Mouse (Mus musculus): ENCODE data around the gene Csnk2a1. TPM values are rescaled to one million over a fixed set of nuclear protein-coding genes. Genes with fewer than 3 reads are reported as not detected.

Gene Csnk2a1
- polyA plus RNA-seq (2015; fragmentation: Nextera tagmentation; extraction: Ambion mirVana), result 99.6 and 106 TPM in 2 replicates

GRCm38 (mm10) chr2:152226248-152227050 lies at the start of gene Csnk2a1:
TSS of gene Csnk2a1 (plus strand) at chr2:152226839.
- WGBS, result under 1% methylated on average over 57 of the region's 58 CpGs
- peak; percentile 95 for ATAC-seq (ENCODE audit: low FRiP score)
- H3K4me1 ChIP-seq, result peaks cover 24% of the 10 kb centered on the region
- peak within 1 kb of the TSS; percentile 97 for H3K27ac ChIP-seq (replicated peaks)
- H3K9me3 ChIP-seq (replicated peaks), result no peaks in the 10 kb centered on the region
- H3K4me2 ChIP-seq, result peak within 1 kb of the TSS; percentile 68
- no peaks in the 10 kb centered on the region for H3K27me3 ChIP-seq (replicated peaks)
- H3K4me3 ChIP-seq (replicated peaks), result peak within 1 kb of the TSS; percentile 93
- H3K9ac ChIP-seq (replicated peaks), result peak within 1 kb of the TSS; percentile 93
- H3K36me3 ChIP-seq, result no peaks in the 10 kb centered on the region

- no peaks in the 10 kb centered on the region for H3K36me3 ChIP-seq
- H3K4me1 ChIP-seq, result 0 out of 2 replicates have a peak, but pooled peaks cover 7% of the 10 kb centered on the region
- 9% methylated on average over 24 of the region's 24 CpGs for WGBS
- no peaks in the 10 kb centered on the region for H3K27me3 ChIP-seq (replicated peaks)
- no peak; the same call in 1 of the 2 replicates for ATAC-seq (ENCODE audit: low FRiP score)
- H3K9me3 ChIP-seq (replicated peaks), result no peaks in the 10 kb centered on the region
- H3K4me2 ChIP-seq, result peak overlapping the region; percentile 41
- no peak overlapping the region for H3K4me3 ChIP-seq (replicated peaks)
- H3K9ac ChIP-seq (replicated peaks), result no peak overlapping the region
- H3K27ac ChIP-seq (replicated peaks), result no peak overlapping the region
These were observed 49.4 kb upstream of the Csnk2a1 start for GRCm38 (mm10) chr2:152177162-152177805.

GRCm38 (mm10) chr2:152177806-152178170 lies 48.9 kb upstream of the Csnk2a1 start:
- H3K27ac ChIP-seq (replicated peaks), result no peak overlapping the region
- WGBS, result 78% methylated on average over 6 of the region's 6 CpGs
- H3K4me3 ChIP-seq (replicated peaks), result no peak overlapping the region
- H3K4me2 ChIP-seq, result no peak overlapping the region; the same call in 1 of the 2 replicates
- H3K4me1 ChIP-seq, result 0 out of 2 replicates have a peak, but pooled peaks cover 7% of the 10 kb centered on the region
- H3K27me3 ChIP-seq (replicated peaks), result no peaks in the 10 kb centered on the region
- H3K36me3 ChIP-seq, result no peaks in the 10 kb centered on the region
- H3K9ac ChIP-seq (replicated peaks), result no peak overlapping the region
- no peak for ATAC-seq (ENCODE audit: low FRiP score)
- no peaks in the 10 kb centered on the region for H3K9me3 ChIP-seq (replicated peaks)

- no peaks in the 10 kb centered on the region for H3K9me3 ChIP-seq (replicated peaks)
- H3K27ac ChIP-seq (replicated peaks), result no peak overlapping the region
- 0 out of 2 replicates have a peak, but pooled peaks cover 7% of the 10 kb centered on the region for H3K4me1 ChIP-seq
- no peaks in the 10 kb centered on the region for H3K36me3 ChIP-seq
- H3K27me3 ChIP-seq (replicated peaks), result no peaks in the 10 kb centered on the region
- no peak overlapping the region for H3K9ac ChIP-seq (replicated peaks)
- no peak for ATAC-seq (ENCODE audit: low FRiP score)
- no peak overlapping the region for H3K4me2 ChIP-seq
- 76% methylated on average over 3 of the region's 3 CpGs for WGBS
- no peak overlapping the region for H3K4me3 ChIP-seq (replicated peaks)
These were observed 48.3 kb upstream of the Csnk2a1 start for GRCm38 (mm10) chr2:152178345-152178744.

GRCm38 (mm10) chr2:152179301-152179700 lies 47.3 kb upstream of the Csnk2a1 start:
- no peak overlapping the region for H3K9ac ChIP-seq (replicated peaks)
- no peak for ATAC-seq (ENCODE audit: low FRiP score)
- WGBS, result 95% methylated on average over 2 of the region's 2 CpGs

GRCm38 (mm10) chr2:152180323-152180722 lies 46.3 kb upstream of the Csnk2a1 start:
- Histone ChIP-seq H3K9ac (replicated peaks) (no peak overlapping the region), H3K9me3 (replicated peaks) (no peaks in the 10 kb centered on the region), H3K27me3 (replicated peaks) (no peaks in the 10 kb centered on the region), H3K36me3 (no peaks in the 10 kb centered on the region), H3K27ac (replicated peaks) (no peak overlapping the region), H3K4me1 (0 out of 2 replicates have a peak, but pooled peaks cover 7% of the 10 kb centered on the region), H3K4me2 (no peak overlapping the region), H3K4me3 (replicated peaks) (no peak overlapping the region)
- no peak for ATAC-seq (ENCODE audit: low FRiP score)
- 63% methylated on average over 6 of the region's 6 CpGs for WGBS

More at GRCm38 (mm10) chr2:152179301-152179700, 47.3 kb upstream of the Csnk2a1 start:
- Histone ChIP-seq H3K36me3 (no peaks in the 10 kb centered on the region), H3K27ac (replicated peaks) (no peak overlapping the region), H3K4me3 (replicated peaks) (no peak overlapping the region), H3K4me2 (no peak overlapping the region), H3K27me3 (replicated peaks) (no peaks in the 10 kb centered on the region), H3K9me3 (replicated peaks) (no peaks in the 10 kb centered on the region), H3K4me1 (0 out of 2 replicates have a peak, but pooled peaks cover 7% of the 10 kb centered on the region)

GRCm38 (mm10) chr2:152187132-152187531 lies 39.5 kb upstream of the Csnk2a1 start:
- no peak overlapping the region for H3K9ac ChIP-seq (replicated peaks)
- WGBS, result 89% methylated on average over 5 of the region's 5 CpGs
- H3K36me3 ChIP-seq, result no peaks in the 10 kb centered on the region
- no peaks in the 10 kb centered on the region for H3K27me3 ChIP-seq (replicated peaks)
- H3K27ac ChIP-seq (replicated peaks), result no peak overlapping the region
- H3K4me2 ChIP-seq, result no peak overlapping the region
- no peak overlapping the region for H3K4me3 ChIP-seq (replicated peaks)
- H3K4me1 ChIP-seq, result no peaks in the 10 kb centered on the region
- no peaks in the 10 kb centered on the region for H3K9me3 ChIP-seq (replicated peaks)
- ATAC-seq (ENCODE audit: low FRiP score), result no peak

- Histone ChIP-seq H3K9ac (replicated peaks) (no peak overlapping the region), H3K36me3 (no peaks in the 10 kb centered on the region), H3K4me3 (replicated peaks) (no peak overlapping the region), H3K27me3 (replicated peaks) (no peaks in the 10 kb centered on the region), H3K27ac (replicated peaks) (no peak overlapping the region), H3K9me3 (replicated peaks) (no peaks in the 10 kb centered on the region), H3K4me1 (no peaks in the 10 kb centered on the region), H3K4me2 (no peak overlapping the region)
- WGBS, result 80% methylated on average over 7 of the region's 7 CpGs
- no peak for ATAC-seq (ENCODE audit: low FRiP score)
These were observed 37.4 kb upstream of the Csnk2a1 start for GRCm38 (mm10) chr2:152189213-152189612.

- Histone ChIP-seq H3K9me3 (replicated peaks) (no peaks in the 10 kb centered on the region), H3K27me3 (replicated peaks) (no peaks in the 10 kb centered on the region), H3K4me1 (no peaks in the 10 kb centered on the region), H3K9ac (replicated peaks) (no peak overlapping the region), H3K4me2 (no peak overlapping the region), H3K36me3 (no peaks in the 10 kb centered on the region), H3K4me3 (replicated peaks) (no peak overlapping the region), H3K27ac (replicated peaks) (no peak overlapping the region)
- ATAC-seq (ENCODE audit: low FRiP score), result no peak
- WGBS, result 57% methylated on average over 9 of the region's 9 CpGs
These were observed 37.0 kb upstream of the Csnk2a1 start for GRCm38 (mm10) chr2:152189640-152190039.

GRCm38 (mm10) chr2:152190161-152190560 lies 36.5 kb upstream of the Csnk2a1 start:
- 72% methylated on average over 7 of the region's 7 CpGs for WGBS
- Histone ChIP-seq H3K36me3 (no peaks in the 10 kb centered on the region), H3K4me3 (replicated peaks) (no peak overlapping the region), H3K27ac (replicated peaks) (no peak overlapping the region), H3K9ac (replicated peaks) (no peak overlapping the region), H3K4me1 (no peaks in the 10 kb centered on the region), H3K27me3 (replicated peaks) (no peaks in the 10 kb centered on the region), H3K9me3 (replicated peaks) (no peaks in the 10 kb centered on the region), H3K4me2 (no peak overlapping the region)
- no peak for ATAC-seq (ENCODE audit: low FRiP score)

- H3K27me3 ChIP-seq (replicated peaks), result no peaks in the 10 kb centered on the region
These were observed 33.9 kb upstream of the Csnk2a1 start for GRCm38 (mm10) chr2:152192591-152193345.

More at GRCm38 (mm10) chr2:152192591-152193345, 33.9 kb upstream of the Csnk2a1 start:
- Histone ChIP-seq H3K9me3 (replicated peaks) (no peaks in the 10 kb centered on the region), H3K4me3 (replicated peaks) (no peak overlapping the region), H3K36me3 (no peaks in the 10 kb centered on the region), H3K9ac (replicated peaks) (no peak overlapping the region), H3K4me2 (no peak overlapping the region), H3K4me1 (peaks cover 3% of the 10 kb centered on the region; the same call in 1 of the 2 replicates), H3K27ac (replicated peaks) (no peak overlapping the region)
- 76% methylated on average over 13 of the region's 13 CpGs for WGBS
- ATAC-seq (ENCODE audit: low FRiP score), result no peak

Measured in neural tube, embryonic 15.5 days (tissue).